Mouse (Mus musculus): ENCODE measurements around the gene Olfr285.

Gene Olfr285

DNA sequence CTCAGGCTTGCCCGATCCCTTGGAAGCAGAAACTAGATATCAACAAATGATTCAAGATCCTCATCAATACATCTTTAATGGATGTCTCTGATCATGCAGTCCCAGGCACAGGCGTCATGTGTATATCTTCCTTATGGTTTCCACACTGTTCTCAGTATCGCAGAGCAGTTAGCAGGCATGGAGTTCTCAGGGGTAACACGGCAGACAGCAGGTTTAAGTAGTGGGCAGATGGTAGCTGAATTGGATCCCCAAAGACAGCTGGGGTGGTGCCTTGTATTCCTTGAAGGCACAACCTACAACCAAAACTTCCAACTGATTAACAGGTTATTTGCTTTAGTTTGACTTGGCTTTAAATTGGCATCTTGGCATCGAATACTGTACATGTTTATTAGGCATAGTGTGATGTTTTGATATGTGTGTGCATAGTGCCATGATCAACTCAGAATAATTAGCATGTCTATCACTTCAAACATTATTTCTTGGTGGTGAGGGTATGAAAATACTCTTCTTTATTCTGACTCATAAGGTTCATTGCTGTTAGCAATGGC lies at the start of gene Olfr285:
Gene Olfr285 (minus strand): TSS at position 177 of the 548 bp plus-strand sequence.
- DNase-seq (ENCODE audit: low spot score in 2 of 2), result no peak

- DNase-seq (ENCODE audit: low spot score in 2 of 2), result no peak
Measured at GRCm38 (mm10) chr15:98340887-98341286, 23.7 kb upstream of the Olfr285 start, which contains the start of gene Olfr284. Gene Olfr284 (minus strand): TSS chr15:98340987.

- no peak for DNase-seq (ENCODE audit: low spot score in 2 of 2)
Measured at GRCm38 (mm10) chr15:98315703-98316102, 1.4 kb downstream of the Olfr285 start.

- DNase-seq (ENCODE audit: low spot score in 2 of 2), result no peak
Measured at GRCm38 (mm10) chr15:98295628-98296551, 21.3 kb downstream of the Olfr285 start, which contains the start of gene Zfp641. Gene Zfp641 (minus strand): TSS chr15:98296161.

DNA sequence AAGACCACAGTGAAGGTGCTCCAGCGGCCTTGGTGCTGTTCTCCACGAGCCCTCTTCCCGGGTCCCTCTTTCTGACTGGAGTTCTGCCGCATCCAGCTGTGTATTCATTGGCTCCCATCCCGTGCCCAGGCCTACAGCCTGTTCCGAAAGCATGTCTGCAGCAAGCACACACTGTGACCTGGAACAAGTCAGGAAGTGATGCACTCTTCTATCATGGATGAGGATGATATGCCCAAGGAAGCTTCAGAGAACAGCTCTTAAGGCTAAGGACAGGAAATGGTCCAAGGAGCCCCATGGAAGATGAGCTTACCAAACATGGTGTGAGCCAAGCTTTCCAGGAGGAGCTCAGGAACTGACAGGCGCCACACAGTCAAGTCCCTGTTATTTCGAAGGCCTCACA lies 23.5 kb downstream of the Olfr285 start:
- DNase-seq (ENCODE audit: low spot score in 2 of 2), result no peak

GRCm38 (mm10) chr15:98288566-98288965 lies 28.6 kb downstream of the Olfr285 start:
- DNase-seq (ENCODE audit: low spot score in 2 of 2), result no peak

- no peak for DNase-seq (ENCODE audit: low spot score in 2 of 2)
Measured at GRCm38 (mm10) chr15:98286418-98286817, 30.7 kb downstream of the Olfr285 start.

All from spleen, postnatal 14 days (tissue).